Mouse (Mus musculus) cerebellum, adult 11-12 months (tissue): ENCODE data around the gene Lrrc4b.

Experiments
- DNase-seq: peaks from one replicate; pipeline ENCODE4 v3.0.0; 2022

Lrrc4b gene

DNA sequence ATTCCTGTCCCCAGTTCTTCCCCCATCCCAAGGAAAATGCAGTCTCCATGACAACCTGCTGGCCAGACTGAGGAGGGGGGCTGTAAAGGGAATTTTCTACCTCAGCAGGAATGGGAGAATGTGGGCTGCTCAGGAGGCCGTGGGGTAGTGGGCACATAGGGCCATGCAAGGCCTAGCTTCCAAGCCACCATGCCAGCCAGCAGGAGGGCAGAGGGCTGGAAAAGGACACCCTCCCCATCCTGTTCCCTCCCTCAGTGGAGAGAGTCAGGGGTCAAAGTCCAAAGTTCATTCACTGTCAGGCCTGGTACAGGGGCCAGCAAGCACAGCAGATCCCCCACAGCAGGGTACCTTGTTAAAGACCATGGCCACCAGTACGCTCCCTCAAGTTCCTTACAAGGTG lies 36.3 kb downstream of the Lrrc4b start, which contains the start of gene Aspdh:
TSS of gene Aspdh (plus strand) at position 281 of the 400 bp plus-strand sequence.
- DNase-seq, result peak; percentile 74

DNA sequence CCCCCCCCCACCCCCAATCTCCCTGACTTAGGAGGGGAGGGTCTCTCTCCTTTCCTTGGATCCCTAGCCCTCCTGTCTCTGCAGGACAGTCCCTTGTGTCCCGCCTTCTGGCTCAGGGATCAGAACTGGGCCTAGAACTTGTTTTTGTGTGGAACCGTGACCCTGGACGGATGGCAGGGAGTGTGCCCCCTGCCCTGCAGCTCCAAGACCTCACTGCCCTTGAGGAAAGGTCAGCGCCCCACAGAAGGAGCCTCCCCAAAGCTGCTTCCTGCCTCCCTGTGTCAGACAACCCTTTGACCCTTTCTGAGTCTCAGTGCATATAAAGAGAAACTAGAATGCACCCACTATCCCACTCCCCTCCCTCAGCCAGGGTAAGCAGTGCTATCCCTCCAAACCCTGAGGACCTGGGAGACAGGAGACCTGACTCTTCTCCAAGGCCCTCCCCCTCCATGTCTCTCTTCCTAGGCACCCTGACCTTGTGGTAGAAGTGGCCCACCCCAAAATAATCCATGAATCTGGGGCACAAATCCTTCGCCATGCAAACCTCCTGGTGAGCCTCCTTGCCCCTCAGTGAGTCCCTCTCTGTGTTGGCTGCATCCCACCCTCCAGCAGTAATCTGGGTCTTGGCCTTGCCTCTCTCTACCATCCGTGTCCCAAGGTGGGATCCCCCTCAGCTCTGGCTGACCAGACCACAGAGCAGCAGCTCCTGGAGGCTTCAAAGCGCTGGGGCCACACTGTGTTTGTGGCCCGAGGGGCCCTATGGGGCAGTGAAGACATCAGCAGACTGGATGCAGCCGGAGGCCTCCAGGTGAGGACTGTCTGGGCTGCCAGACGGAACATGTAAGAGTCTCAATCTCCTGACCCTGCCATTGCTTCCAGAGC lies 37.4 kb downstream of the Lrrc4b start:
- DNase-seq, result peak; percentile 75

DNA sequence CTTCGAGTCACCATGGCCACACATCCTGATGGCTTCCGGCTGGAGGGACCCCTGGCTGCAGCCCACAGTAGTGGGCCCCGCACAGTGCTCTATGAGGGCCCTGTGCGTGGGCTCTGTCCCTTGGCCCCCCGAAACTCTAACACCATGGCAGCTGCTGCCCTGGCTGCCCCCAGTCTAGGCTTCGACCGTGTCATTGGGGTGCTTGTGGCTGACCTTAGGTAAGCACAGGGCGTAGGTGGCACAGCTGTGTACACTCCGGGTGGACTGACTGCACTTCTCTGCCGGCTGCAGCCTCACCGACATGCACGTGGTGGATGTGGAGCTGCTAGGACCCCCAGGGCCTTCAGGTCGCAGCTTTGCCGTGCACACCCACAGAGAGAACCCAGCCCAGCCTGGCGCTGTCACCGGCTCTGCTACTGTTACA lies 38.1 kb downstream of the Lrrc4b start:
- DNase-seq, result no peak

DNA sequence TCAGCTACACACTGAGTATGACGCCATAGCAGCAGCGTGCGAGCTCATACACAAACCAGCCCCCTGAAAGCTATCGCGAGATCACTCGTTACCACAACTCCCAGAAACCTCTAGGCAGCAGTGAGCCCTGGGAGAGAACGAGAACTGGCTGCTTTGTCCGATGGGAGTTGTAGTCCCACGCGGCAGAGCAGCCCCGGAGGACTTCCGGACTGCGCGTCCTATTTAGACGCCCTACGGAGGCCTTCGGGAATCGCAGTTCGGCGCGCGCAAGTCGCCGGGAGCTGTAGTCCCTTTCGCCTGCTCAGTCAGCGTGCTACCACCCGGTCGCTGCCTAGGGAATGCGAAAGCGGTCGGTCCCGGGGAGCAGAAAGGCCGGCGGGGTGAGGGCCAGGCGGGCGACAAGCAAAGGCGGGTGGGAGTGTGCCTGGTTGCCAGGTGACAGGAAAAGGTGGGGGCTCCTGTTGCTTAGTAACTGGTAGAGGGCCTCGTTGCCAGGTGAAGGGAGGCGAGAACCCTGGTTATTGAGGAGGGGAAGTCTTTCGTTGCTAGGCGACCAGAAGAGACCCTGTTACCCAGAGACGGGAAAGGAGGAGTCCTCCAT lies 39.1 kb downstream of the Lrrc4b start, which contains the start of gene Josd2:
TSS of gene Josd2 (plus strand) at position 170 of the 601 bp plus-strand sequence.
- DNase-seq, result peak; percentile 97

DNA sequence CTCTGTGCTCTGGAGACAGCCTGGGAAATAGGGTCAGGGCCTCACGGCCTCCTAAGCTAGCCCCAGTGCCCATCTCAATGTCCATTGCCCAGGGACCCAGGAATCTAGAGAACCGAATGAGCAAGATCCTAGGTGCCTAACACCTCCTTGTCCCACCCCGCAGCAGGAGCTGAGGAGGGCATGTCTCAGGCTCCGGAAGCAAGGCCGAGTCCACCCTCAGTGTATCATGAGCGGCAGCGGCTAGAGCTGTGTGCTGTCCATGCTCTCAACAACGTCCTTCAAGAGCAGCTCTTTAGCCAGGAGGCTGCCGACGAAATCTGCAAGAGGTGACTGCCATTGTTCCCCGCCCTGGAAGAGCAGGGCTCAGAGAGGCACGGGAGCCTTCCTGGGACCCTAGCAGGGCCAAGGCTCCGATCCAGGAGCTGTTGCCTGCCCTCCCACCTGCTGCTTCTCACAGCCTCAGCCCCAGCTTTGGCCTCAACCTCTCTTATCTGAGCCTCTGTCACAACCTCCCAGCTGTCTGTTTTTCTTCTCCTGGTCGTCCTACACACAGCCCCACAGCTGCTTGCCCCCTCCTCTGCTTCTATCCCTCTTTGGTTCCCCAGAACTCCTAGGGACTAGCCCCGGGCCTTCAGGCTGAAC lies 39.9 kb downstream of the Lrrc4b start:
- peak; percentile 69 for DNase-seq

DNA sequence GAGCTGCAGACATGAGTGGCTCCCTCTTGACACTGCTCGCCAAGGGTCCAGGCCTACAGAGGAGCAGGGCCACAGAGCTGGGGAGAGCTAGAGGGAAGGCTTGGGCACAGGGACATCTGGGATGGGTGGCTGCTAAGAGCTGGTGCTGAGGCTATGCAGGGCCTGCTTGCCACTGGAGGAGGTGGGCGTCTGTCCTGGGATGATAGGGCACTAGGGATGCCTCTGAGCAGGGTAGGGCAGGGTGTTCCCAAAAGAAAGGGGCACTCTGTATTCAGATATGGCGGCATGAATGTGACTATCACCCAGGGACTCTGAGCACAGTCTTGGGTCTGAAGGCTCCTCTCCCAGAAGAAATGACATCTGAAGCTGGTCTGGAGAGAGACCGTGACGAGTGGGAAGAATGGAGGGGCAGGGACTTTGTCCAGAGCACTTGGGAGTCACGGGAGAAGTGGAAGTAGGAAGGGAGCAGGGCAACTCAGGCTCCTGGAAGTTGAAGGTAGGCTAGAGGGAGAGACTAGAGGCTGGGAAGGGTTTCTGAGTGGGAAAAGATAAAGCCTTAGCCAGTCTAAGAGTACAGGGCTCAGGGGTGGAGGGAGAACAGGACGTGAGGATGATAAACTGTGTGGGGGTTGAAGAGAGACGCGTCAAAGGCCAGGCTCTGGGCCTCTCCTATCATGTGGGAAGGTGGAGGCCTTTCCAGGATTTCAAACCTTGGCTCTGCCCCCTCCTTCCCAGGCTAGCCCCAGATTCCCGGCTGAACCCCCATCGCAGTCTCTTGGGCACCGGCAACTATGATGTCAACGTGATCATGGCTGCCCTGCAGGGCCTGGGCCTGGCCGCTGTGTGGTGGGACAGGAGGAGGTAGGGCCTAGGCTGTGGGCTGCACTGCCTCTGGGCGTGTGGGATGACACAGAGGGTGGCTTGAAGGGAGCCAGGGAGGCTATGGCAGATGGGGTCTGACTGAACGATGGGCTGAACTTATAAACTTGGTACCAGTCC lies 41.2 kb downstream of the Lrrc4b start:
- peak; percentile 53 for DNase-seq

DNA sequence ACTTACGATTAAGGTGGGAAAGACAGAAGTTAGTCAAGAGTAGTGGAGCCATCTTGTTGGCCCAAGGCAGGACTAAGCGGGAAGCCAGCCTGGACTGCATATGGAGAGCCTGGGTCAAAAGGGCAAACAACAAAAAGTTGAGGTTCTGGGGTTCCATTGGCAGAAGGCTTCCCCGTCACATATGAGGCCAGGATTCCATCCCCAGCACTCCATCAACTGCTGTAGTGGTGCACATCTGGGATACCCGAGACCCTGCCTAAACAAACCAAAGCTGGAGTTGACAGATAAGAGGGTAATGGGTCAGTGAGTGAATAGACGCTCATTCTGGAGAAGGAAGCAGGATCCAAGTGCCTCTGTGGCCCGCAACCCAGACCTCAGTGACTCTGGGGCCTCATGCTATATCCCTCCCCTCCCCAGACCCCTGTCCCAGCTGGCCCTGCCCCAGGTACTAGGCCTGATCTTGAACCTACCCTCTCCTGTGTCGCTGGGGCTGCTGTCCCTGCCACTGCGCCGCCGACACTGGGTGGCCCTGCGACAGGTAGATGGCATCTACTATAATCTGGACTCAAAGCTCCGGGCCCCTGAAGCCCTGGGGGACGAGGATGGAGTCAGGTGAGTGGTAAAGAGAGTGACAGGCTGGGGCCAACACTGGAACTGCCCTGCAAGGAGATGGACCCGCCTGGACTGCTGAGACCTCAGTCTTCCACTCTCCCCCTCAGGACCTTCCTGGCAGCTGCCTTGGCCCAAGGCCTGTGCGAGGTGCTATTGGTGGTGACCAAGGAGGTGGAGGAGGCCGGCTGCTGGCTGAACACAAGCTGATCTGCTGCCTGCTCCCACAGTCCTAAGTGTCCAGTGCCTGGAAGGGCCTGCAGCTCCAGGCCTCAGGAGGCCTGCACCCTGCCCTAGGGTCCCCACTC lies 42.1 kb downstream of the Lrrc4b start:
- peak; percentile 52 for DNase-seq

DNA sequence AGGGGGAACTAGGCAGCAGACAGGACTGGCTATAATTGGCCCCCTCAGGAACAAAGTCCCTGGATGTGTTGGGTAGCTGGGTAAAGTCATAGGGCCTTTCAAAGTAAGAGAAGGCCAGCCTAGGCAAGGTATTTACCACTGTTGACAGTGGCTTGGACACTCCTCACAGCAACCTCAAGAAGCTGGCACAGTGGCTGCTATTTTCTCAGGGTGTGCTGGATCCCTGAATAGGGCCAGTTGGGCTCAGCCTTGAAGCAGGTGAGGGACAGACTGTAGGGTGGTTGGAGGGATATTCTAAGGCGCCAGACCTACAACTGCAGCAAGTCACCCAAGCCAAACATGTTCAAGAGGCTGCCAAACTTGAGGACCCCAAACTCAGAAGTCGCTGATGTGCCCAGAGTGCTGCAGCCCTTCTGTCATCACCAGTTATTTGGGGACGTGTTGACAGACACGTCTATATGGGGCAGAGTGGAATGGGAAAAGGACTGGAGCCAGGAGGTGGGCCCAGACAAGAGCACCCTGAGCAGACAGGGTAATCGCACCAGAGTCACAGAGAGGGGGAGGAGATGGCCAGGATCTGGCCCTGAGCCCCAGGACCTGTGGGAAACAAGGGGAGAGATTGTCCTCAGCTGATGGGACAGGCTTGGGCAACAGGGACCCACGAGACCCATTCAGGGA lies 43.2 kb downstream of the Lrrc4b start:
- peak; percentile 60 for DNase-seq

DNA sequence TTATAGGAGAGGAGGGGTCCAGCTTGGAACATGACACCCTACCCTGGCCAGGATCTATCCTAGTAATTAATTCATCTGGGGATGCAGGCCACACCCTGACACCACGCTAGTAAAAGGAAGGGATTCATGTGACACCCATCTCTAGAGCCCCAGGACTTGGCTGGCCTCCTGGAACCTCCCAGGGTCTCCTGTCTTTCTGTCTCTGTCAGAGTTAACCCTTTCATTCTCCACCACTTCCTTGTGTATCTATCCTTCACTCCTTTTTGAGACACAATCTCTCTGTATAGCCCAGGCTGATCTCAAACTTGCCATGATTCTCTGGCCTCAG lies 43.7 kb downstream of the Lrrc4b start:
- DNase-seq, result no peak

DNA sequence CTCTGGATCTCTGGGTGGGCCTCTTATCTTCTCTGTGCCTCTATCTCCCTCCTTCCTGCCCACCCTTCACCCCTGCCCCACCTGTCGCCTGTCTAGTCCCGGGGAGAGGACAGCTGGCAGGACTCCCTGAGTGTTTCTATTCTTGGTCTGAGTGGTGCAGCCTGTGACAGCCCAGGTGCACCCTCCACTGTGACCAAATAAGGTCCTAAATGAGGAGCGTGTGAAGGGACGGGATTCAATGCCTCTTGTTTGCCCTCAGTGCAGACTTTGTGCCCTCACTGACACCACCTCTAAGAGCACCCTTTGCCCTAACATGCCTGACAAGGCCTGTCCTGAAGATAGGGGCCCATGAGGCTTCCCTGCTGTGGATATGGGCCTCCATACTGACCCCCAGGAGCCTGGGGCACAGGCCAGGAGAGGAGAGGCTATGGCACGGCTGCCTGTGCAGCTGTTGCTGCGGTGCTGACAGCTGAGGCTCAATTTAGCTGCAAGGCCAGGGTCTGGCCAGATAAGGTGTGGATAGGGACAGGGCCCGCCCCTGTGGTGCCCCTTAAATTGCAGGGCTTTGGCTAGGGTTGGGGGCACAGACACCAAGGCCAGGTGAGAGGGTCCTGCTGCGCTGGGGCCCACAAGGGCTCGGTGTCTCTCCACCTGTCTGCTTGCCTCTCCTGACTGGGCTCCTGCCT lies 44.3 kb downstream of the Lrrc4b start:
- peak; percentile 62 for DNase-seq

DNA sequence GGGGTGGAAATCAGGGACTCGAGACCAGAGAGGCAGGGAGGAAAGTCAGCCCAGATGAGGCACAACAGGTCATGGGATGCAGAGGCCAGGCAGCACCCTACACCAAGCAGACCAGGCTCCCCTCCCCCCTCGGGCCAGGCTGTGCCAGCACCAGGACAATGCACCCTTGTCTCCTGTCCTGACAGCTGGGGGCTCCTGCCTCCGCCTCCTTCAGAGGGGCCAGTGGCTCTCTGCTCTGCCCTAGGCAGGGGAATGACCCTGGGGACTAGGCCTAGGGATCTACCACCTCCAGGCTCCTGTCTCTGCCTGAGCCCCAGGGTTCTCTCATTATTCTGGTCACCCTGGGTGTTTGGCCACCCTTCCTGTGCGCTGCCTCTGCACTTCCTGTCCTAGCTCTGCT lies 45.6 kb downstream of the Lrrc4b start:
- DNase-seq, result peak; percentile 76

DNA sequence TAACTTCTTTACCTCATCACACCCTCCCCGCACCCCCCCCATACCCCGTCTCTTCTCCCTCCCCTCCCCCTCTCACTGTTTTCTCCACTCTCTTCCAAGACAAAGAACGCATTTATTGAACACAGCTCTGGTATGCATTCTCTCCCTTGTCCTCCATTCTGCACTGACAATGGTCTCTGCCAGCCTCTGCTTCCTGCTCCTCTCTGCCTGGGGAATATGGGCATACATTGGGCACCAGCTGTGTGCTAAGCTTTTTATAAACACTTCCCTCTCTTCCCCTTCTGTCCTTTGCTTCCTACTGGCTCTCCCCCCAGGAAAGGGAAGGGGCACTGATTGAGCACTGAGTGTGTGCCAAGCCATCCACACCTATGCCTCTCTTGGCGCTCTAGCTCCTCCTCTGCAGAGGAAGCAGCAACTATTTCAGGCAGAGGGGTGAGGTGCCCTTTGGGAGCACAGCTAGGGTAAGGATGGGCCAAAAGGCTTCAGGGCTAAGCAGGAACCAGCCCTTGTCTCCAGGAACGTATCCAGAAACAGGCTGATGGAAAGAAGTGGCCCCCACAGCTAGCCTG lies 46.3 kb downstream of the Lrrc4b start:
- peak; percentile 35 for DNase-seq

DNA sequence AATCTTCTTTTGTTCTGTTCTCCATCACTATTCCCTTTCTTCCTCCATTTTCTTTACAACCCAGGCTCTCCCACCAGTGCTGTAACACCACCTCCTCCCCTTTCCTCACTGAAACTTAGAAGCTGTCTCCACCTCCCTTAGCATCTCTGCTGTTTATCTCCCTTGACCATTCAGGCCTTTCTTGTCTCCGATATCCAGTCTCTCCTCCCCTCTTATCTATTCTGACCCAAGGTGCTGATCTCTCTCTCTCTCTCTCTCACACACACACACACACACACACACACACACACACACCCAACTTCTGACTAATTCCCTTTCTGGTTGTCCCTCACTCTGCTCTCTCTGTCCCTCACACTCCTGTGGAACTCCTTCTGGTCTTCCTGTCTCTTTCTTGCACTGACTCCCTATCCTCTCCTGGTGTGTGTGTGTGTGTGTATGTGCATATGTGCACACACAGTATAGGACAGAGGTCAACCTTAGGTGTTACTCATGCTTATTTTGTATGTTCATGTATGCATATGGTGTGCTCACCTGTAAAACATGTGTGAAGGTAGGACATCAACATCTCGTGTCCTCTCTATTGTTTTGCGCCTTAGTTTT lies 54.1 kb downstream of the Lrrc4b start:
- DNase-seq, result no peak

DNA sequence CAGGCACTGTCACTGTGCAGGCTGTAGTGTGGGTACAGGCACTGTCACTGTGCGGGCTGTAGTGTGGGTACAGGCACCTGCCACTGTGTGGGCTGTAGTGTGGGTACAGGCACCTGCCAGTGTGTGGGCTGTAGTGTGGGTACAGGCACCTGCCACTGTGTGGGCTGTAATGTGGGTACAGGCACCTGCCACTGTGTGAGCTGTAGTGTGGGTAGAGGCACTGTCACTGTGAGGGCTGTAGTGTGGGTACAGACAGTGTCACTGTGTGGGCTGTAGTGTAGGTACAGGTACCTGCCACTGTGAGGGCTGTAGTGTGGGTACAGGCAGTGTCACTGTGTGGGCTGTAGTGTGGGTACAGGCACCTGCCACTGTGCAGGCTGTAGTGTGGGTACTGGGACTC lies 55.3 kb downstream of the Lrrc4b start:
- peak; percentile 1 for DNase-seq

DNA sequence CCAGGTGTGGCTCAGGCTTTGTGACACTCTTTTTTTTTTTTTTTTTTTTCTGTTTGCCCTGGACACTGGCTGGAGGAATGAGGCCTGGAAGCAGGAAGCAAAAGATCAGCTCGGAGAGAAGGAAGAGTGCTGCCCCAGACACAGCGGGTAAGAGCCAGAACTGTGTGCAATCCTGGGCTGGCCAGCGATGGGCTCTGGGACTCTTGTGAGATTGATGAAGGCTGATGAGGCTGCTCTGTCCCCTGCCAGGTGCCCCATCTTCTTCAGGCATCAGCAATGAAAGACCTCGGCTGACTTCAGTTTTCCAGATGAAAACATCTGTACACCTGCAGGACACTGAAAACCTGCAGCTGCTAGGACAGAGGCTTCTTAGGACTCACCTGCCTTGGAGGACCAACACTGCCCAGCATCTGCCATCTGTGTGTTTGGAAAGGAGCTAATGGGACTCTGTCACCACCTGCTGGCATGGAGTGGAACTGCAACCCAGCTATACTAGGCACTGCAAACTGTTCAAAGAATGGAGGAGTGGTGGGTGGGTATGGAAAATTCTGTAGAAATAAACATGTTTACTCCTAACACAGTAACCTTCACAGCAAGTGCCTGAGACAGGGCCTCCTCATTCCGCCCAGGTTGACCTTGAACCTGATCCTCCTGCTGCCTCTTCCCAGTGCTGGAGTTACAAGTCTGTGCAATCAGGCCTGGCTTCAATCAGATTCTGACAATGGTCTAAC lies 56.2 kb downstream of the Lrrc4b start:
- peak; percentile 77 for DNase-seq

DNA sequence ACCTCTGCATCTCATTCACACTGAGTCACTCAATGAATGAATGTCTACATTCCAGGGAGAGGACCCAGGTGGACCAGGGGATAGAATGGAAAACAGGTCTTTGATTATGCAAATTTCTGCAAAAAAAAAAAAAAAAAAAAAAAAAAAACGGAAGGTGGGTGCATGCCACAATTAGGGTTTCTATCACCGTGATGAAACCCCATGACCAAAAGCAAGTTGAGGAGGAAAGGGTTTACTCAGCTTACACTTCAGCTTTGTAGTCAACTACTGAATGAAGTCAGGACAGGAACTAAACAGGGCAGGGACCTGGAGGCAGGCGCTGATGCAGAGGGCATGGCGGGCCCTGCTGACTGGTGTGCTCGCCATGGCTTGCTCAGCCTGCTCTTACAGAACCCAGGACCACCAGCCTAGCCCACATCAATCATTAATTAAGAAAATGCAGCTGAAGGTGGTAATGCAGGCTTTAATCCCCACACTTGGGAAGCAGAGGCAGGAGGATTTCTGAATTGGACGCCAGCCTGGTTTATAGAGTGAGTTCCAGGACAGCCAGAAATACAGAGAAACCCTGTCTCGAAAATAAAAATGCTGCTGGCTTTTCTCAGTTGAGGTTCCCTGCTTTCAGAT lies 56.9 kb downstream of the Lrrc4b start:
- DNase-seq, result peak; percentile 16

DNA sequence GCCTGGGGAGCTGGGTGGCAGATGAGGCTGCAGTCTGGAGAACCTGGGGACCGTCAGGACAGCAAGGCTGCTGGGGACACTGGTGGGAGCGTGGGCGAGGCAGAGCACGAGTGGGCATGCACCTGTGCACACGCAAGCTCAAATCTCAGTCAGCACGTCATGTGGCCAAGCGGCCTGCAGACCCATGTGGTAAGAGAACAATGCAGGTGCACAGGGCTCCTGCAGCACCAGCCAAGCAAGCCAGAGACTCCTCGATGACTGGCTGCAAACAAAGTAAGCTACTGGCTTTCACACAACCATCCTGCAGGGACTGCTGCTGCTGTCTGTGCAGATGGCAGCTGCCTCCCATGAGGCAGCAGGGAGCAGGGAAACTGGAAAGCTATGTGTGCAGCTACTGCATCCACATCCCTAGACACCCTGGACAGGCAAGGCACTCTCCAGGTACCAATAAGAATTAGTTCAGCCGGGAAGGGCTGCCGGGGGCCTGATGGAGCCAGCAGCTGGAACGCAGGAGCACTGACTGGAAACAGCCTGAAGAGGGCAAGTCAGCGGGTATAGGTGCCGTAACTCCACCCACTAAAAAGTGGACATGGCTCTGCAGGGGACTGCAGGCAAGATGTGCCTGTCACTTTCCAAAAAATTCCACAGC lies 58.2 kb downstream of the Lrrc4b start:
- peak; percentile 18 for DNase-seq

DNA sequence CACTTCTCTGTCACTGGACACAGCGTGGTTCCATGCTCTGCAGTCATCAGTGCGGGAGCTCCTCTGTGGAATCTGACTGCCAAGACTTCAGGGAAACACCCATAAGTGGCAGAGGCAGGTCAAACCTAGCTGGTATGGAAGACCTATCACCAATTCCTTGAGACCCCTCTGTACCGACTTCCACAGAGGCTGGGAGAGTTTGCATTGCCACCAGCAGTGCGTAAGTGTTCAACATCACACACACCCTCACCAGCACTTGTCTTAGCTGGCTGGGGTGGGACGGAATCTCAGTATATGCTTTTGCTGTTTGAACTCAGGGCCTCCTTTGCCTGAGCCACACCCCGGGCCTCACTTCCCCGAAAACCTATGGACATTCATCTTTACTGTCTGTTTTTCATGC lies 59.1 kb downstream of the Lrrc4b start:
- DNase-seq, result peak; percentile 9
